Mouse (Mus musculus): ENCODE measurements around the gene E330021D16Rik. TPM values are rescaled to one million over a fixed set of nuclear protein-coding genes. Genes with fewer than 3 reads are reported as not detected.

Gene E330021D16Rik
- total and polyA plus RNA-seq, 3 experiments, result 0.16 TPM; not detected in 2

GRCm38 (mm10) chr6:136358471-136358870 is 56.9 kb downstream of the E330021D16Rik start:
- Histone ChIP-seq H3K36me3 (replicated peaks) (no peaks in the 10 kb centered on the region), H3K27me3 (ENCODE audit: insufficient read depth, low read length) (no peaks in the 10 kb centered on the region), H3K4me1 (ENCODE audit: insufficient read depth, low read depth, low read length) (no peaks in the 10 kb centered on the region), H3K4me3 (ENCODE audit: low read depth, low read length) (no peak overlapping the region), H3K9me3 (replicated peaks) (peaks cover 48% of the 10 kb centered on the region)
- TF ChIP-seq POLR2AphosphoS5 (IDR thresholded peaks at IDR 0.05; ENCODE audit: insufficient replicate concordance, low read depth, low read length), result no peak
- no peak for TF ChIP-seq TAL1 (conservative IDR thresholded peaks at IDR 0.05; ENCODE audit: low read depth, low read length)
- no peak for TF ChIP-seq GATA2 (IDR thresholded peaks at IDR 0.05; ENCODE audit: borderline replicate concordance, low read depth, low read length)
- no peak for TF ChIP-seq CTCF (IDR thresholded peaks at IDR 0.05; ENCODE audit: low read depth, low read length)
- TF ChIP-seq GATA1 (IDR thresholded peaks at IDR 0.05; ENCODE audit: borderline replicate concordance, low read length), result no peak
- ATAC-seq (ENCODE audit: extremely low read depth, insufficient number of reproducible peaks, low FRiP score, poor library complexity, severe bottlenecking), result no peak
- DNase-seq (ENCODE audit: low spot score), result no peak

GRCm38 (mm10) chr6:136353399-136354184 is 61.8 kb downstream of the E330021D16Rik start:
- no peak for TF ChIP-seq GATA2 (IDR thresholded peaks at IDR 0.05; ENCODE audit: borderline replicate concordance, low read depth, low read length)
- TF ChIP-seq TAL1 (conservative IDR thresholded peaks at IDR 0.05; ENCODE audit: low read depth, low read length), result no peak
- no peak for TF ChIP-seq CTCF (IDR thresholded peaks at IDR 0.05; ENCODE audit: low read depth, low read length)
- no peak for TF ChIP-seq GATA1 (IDR thresholded peaks at IDR 0.05; ENCODE audit: borderline replicate concordance, low read length)
- no peak for TF ChIP-seq POLR2AphosphoS5 (IDR thresholded peaks at IDR 0.05; ENCODE audit: insufficient replicate concordance, low read depth, low read length)
- Histone ChIP-seq H3K4me1 (ENCODE audit: insufficient read depth, low read depth, low read length) (no peaks in the 10 kb centered on the region), H3K4me3 (ENCODE audit: low read depth, low read length) (no peak overlapping the region), H3K36me3 (replicated peaks) (no peaks in the 10 kb centered on the region), H3K9me3 (replicated peaks) (peaks cover 49% of the 10 kb centered on the region), H3K27me3 (ENCODE audit: insufficient read depth, low read length) (no peaks in the 10 kb centered on the region)
- DNase-seq (ENCODE audit: low spot score), result no peak
- ATAC-seq (ENCODE audit: extremely low read depth, insufficient number of reproducible peaks, low FRiP score, poor library complexity, severe bottlenecking), result no peak

Other genes starting within 250 kb of the E330021D16Rik start
- gene Grin2b, start 242.1 kb downstream of the E330021D16Rik start, total RNA-seq (2014; fragmentation: Nextera tagmentation), result not detected in 2 replicates
- 0.05 and 0.06 TPM in 2 replicates for gene Grin2b, start 242.1 kb downstream of the E330021D16Rik start, total RNA-seq (2017)
- gene Grin2b, start 242.1 kb downstream of the E330021D16Rik start, polyA plus RNA-seq (2012), result not detected in 2 replicates
- gene Gm8994, start 88.0 kb downstream of the E330021D16Rik start, total RNA-seq (2014; fragmentation: Nextera tagmentation), result not detected in 2 replicates
- not detected in 2 replicates for gene Gm8994, start 88.0 kb downstream of the E330021D16Rik start, total RNA-seq (2017)
- gene Gm8994, start 88.0 kb downstream of the E330021D16Rik start, polyA plus RNA-seq (2012), result 0.06 and 0.08 TPM in 2 replicates
- 192 and 235 TPM in 2 replicates for gene Atf7ip, start 90.6 kb upstream of the E330021D16Rik start, total RNA-seq (2014; fragmentation: Nextera tagmentation)
- gene Atf7ip, start 90.6 kb upstream of the E330021D16Rik start, total RNA-seq (2017), result 22.9 and 34.6 TPM in 2 replicates
- 22.0 and 24.2 TPM in 2 replicates for gene Atf7ip, start 90.6 kb upstream of the E330021D16Rik start, polyA plus RNA-seq (2012)
- not detected in 2 replicates for gene Plbd1, start 246.4 kb upstream of the E330021D16Rik start, total RNA-seq (2014; fragmentation: Nextera tagmentation)
- gene Plbd1, start 246.4 kb upstream of the E330021D16Rik start, total RNA-seq (2017), result not detected in 2 replicates
- gene Plbd1, start 246.4 kb upstream of the E330021D16Rik start, polyA plus RNA-seq (2012), result not detected in 2 replicates

Data from G1E (cell line).